Mouse (Mus musculus): ENCODE data around the gene Pcgf2. TPM values are rescaled to one million over a fixed set of nuclear protein-coding genes. Genes with fewer than 3 reads are reported as not detected.
"Not testable (repeated sequence)": the region's sequence is repeated elsewhere in the genome, so short reads cannot be mapped to it uniquely, and the experiment has no call there.

The Pcgf2 gene
- total and polyA plus RNA-seq, 3 experiments: 0.99 to 19.5 (median 5.6) TPM

DNA sequence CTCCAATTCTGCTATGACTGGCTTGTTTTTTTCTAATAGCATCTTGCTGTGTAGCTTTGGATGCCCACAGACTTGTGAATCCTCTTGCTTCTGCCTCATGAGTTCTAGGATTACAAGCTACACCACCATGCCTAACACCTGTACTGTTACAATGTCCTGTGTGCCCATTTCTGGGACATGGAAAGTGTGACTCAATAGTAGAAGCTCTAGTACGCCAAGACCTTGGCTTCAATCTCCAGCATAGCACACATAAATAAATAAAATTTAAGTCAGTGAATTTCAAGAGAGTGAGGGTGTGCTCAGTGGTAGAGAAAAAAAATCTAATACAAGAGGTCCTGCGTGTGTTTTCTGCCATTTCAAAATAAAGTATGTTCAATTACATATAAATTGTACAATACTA lies 46.1 kb downstream of the Pcgf2 start:
- dilution Hi-C loops (cut with MboI; ENCODE audit: extremely low pct_ligation_motif_present, extremely low pct_unique_long_range_greater_than_20kb, low sequenced_read_pairs): no loop called here
- Histone ChIP-seq H3K36me3 (replicated peaks in 1 of 2; ENCODE audit: control insufficient read depth in 1 of 2, insufficient read depth in 1 of 2, low read length in 1 of 2) (peaks cover 17 to 47% of the 10 kb centered on the region in 2 experiments), H3K9ac (ENCODE audit: insufficient read depth, low read depth) (no peak overlapping the region), H3K4me3 (replicated peaks in 1 of 3; ENCODE audit: low read depth in 2 of 3, low read length in 2 of 3, poor library complexity in 1 of 3) (no peak overlapping the region), H3K4me1 (ENCODE audit: control insufficient read depth in 1 of 2, insufficient read depth in 2 of 2) (peaks cover 19 to 57% of the 10 kb centered on the region in 2 experiments), H3K27me3 (replicated peaks) (no peaks in the 10 kb centered on the region), H3K79me2 (replicated peaks; ENCODE audit: control insufficient read depth, extremely low read depth, insufficient read depth, poor library complexity, severe bottlenecking) (peaks cover 5% of the 10 kb centered on the region; the same call in 1 of the 2 replicates), H3K4me2 (ENCODE audit: insufficient read depth, low read depth, poor library complexity, severe bottlenecking) (no peak overlapping the region), H3K27ac (ENCODE audit: insufficient read depth, low read depth) (no peak overlapping the region), H3K9me3 (replicated peaks; ENCODE audit: low read length) (peaks cover 7% of the 10 kb centered on the region)
- in situ Hi-C loops (cut with MboI; ENCODE audit: low pct_ligation_motif_present, low pct_unique_long_range_greater_than_20kb, low sequenced_read_pairs): no loop called here
- no peak for TF ChIP-seq MAFK (IDR thresholded peaks at IDR 0.05; ENCODE audit: insufficient replicate concordance, low read length)
- peak; percentile 84 for TF ChIP-seq JUND (conservative IDR thresholded peaks at IDR 0.05; ENCODE audit: low read depth, low read length)
- no peak for TF ChIP-seq NRF1 (IDR thresholded peaks at IDR 0.05; ENCODE audit: low read depth, low read length)
- TF ChIP-seq EP300 (IDR thresholded peaks at IDR 0.05; ENCODE audit: low read length): 0 out of 2 replicates have a peak, but pooled peaks have one; percentile 32
- peak; percentile 60; the same call in 1 of the 2 replicates for TF ChIP-seq JUN (IDR thresholded peaks at IDR 0.05; ENCODE audit: insufficient read depth, low read depth, low read length)
- TF ChIP-seq POLR2A (IDR thresholded peaks at IDR 0.05; ENCODE audit: low read depth, low read length): no peak; the same call in 1 of the 2 replicates
- no peak for TF ChIP-seq USF1 (IDR thresholded peaks at IDR 0.05; ENCODE audit: low read depth, low read length)
- no peak for TF ChIP-seq RAD21 (IDR thresholded peaks at IDR 0.05; ENCODE audit: low read depth, low read length)
- TF ChIP-seq ELF1 (IDR thresholded peaks at IDR 0.05; ENCODE audit: low read depth, low read length): no peak
- TF ChIP-seq IRF4 (IDR thresholded peaks at IDR 0.05; ENCODE audit: low read depth, low read length): no peak
- peak; percentile 33 for DNase-seq (ENCODE audit: extremely low read depth)

DNA sequence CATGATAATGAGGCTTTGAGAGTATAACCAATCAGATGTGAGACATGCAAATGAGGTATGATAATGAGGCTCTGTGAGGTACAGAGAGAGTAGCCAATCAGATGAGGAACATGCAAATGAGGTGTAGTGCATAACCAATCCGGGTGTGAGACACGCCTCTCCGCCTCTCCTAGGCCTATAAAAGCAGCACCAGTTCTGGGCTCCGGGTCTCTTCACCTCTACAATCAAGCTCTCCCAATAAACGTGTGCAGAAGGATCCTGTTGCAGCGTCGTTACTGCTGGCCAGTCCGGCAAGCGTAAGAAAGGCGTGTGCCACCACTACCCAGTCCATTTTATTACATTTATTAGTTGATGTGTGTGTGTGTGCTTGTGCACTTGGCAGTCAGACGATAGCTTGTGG lies 46.9 kb downstream of the Pcgf2 start:
- H3K9me3 ChIP-seq (replicated peaks; ENCODE audit: low read length); H3K79me2 ChIP-seq (replicated peaks; ENCODE audit: control insufficient read depth, extremely low read depth, insufficient read depth, poor library complexity, severe bottlenecking); DNase-seq (ENCODE audit: extremely low read depth); H3K27ac ChIP-seq (ENCODE audit: insufficient read depth, low read depth); H3K4me3 ChIP-seq (replicated peaks in 1 of 3; ENCODE audit: low read depth in 2 of 3, low read length in 2 of 3, poor library complexity in 1 of 3); dilution Hi-C loops (cut with MboI; ENCODE audit: extremely low pct_ligation_motif_present, extremely low pct_unique_long_range_greater_than_20kb, low sequenced_read_pairs); in situ Hi-C loops (cut with MboI; ENCODE audit: low pct_ligation_motif_present, low pct_unique_long_range_greater_than_20kb, low sequenced_read_pairs); H3K4me2 ChIP-seq (ENCODE audit: insufficient read depth, low read depth, poor library complexity, severe bottlenecking); H3K9ac ChIP-seq (ENCODE audit: insufficient read depth, low read depth); H3K27me3 ChIP-seq (replicated peaks): not testable (repeated sequence)
- Histone ChIP-seq H3K36me3 (replicated peaks in 1 of 2; ENCODE audit: control insufficient read depth in 1 of 2, insufficient read depth in 1 of 2, low read length in 1 of 2) (peaks cover 17 to 45% of the 10 kb centered on the region in 2 experiments), H3K4me1 (ENCODE audit: control insufficient read depth in 1 of 2, insufficient read depth in 2 of 2) (peaks cover 19 to 59% of the 10 kb centered on the region in 2 experiments)
- TF ChIP-seq POLR2AphosphoS2 (IDR thresholded peaks at IDR 0.05; ENCODE audit: low read depth, low read length): peak; percentile 65; the same call in 1 of the 2 replicates

DNA sequence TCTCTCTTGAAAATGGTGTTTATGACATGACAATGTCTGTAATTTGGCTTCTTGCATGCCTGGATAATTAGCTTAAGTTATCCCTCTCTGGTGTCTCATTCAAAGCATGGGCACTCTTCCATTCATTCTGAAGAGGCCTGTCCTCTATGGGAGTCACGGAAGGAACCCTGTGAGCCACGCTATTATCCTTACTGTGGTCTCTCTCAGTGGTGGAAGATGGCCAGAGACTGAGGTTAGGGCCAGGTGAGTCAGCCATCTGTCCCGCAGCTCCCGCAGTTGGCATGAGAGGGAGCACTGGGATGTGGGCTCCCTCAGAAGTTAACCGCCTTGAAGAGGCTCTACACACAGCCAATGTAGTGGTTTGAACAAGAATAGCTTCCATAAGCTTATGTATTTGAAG lies 50.0 kb downstream of the Pcgf2 start:
- no peak overlapping the region for H3K4me3 ChIP-seq (replicated peaks in 1 of 3; ENCODE audit: low read depth in 2 of 3, low read length in 2 of 3, poor library complexity in 1 of 3)
- H3K4me2 ChIP-seq (ENCODE audit: insufficient read depth, low read depth, poor library complexity, severe bottlenecking): no peak overlapping the region
- peaks cover 5 to 36% of the 10 kb centered on the region in 2 experiments; a peak in 3 of 4 replicates for H3K4me1 ChIP-seq (ENCODE audit: control insufficient read depth in 1 of 2, insufficient read depth in 2 of 2)
- peaks cover 7% of the 10 kb centered on the region for H3K9me3 ChIP-seq (replicated peaks; ENCODE audit: low read length)
- no peak overlapping the region for H3K9ac ChIP-seq (ENCODE audit: insufficient read depth, low read depth)
- H3K79me2 ChIP-seq (replicated peaks; ENCODE audit: control insufficient read depth, extremely low read depth, insufficient read depth, poor library complexity, severe bottlenecking): no peaks in the 10 kb centered on the region
- no peak for DNase-seq (ENCODE audit: extremely low read depth)
- H3K27me3 ChIP-seq (replicated peaks): no peaks in the 10 kb centered on the region
- TF ChIP-seq NELFE (IDR thresholded peaks at IDR 0.05; ENCODE audit: low read depth, low read length): no peak
- peak in 1 of 2 experiments; percentile 4; a peak in 1 of 4 replicates for TF ChIP-seq CTCF (conservative IDR thresholded peaks at IDR 0.05 in 1 of 2, IDR thresholded peaks at IDR 0.05 in 1 of 2; ENCODE audit: low read depth in 2 of 2, low read length in 2 of 2)
- dilution Hi-C loops (cut with MboI; ENCODE audit: extremely low pct_ligation_motif_present, extremely low pct_unique_long_range_greater_than_20kb, low sequenced_read_pairs): no loop called here
- H3K36me3 ChIP-seq (replicated peaks in 1 of 2; ENCODE audit: control insufficient read depth in 1 of 2, insufficient read depth in 1 of 2, low read length in 1 of 2): peaks cover 7 to 19% of the 10 kb centered on the region in 2 experiments
- in situ Hi-C loops (cut with MboI; ENCODE audit: low pct_ligation_motif_present, low pct_unique_long_range_greater_than_20kb, low sequenced_read_pairs): no loop called here
- H3K27ac ChIP-seq (ENCODE audit: insufficient read depth, low read depth): no peak overlapping the region

All from CH12.LX (cell line).